Mouse (Mus musculus): ENCODE results near the gene Slc9a7. TPM values are rescaled to one million over a fixed set of nuclear protein-coding genes. Genes with fewer than 3 reads are reported as not detected.

Gene Slc9a7
- polyA plus RNA-seq, 1 experiment from 2014 or later: 3.4 TPM

DNA sequence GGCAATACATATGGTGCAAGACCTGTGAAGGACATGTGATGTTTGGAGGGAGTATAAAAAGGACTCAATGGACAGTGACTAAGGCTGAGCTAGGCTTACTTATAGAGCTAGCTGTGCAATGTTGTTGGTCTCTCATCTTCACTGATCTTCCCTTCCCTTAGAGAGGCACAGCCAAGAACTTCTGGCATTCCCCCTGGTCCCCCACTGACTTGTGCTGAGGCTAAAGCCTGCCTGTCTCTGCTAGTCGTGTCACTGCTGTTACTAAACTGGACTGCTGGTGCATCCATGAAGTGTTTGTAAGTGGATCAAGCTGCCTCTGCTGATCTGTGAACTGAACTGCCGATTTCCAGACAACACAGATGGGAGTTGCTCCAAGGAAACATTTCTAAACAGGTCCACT lies 166.1 kb downstream of the Slc9a7 start:
- Histone ChIP-seq H3K9me3 (ENCODE audit: control insufficient read depth, low read length) (no peaks in the 10 kb centered on the region), H3K4me2 (ENCODE audit: low read depth) (no peak overlapping the region), H3K9ac (ENCODE audit: low read length) (no peak overlapping the region), H3K4me1 (ENCODE audit: control insufficient read depth, insufficient read depth, low read length) (no peaks in the 10 kb centered on the region), H3K27ac (ENCODE audit: low read depth, low read length) (no peak overlapping the region), H3K4me3 (ENCODE audit: low read depth, low read length) (no peak overlapping the region), H3K36me3 (ENCODE audit: control insufficient read depth, insufficient read depth, low read length) (no peaks in the 10 kb centered on the region), H3K27me3 (ENCODE audit: control insufficient read depth, insufficient read depth, low read length) (no peaks in the 10 kb centered on the region)
- WGBS: 64% methylated on average over 2 of the region's 2 CpGs
- DNase-seq (ENCODE audit: low spot score) (no peak), ATAC-seq (ENCODE audit: insufficient read depth, low FRiP score, low TSS enrichment) (no peak)

DNA sequence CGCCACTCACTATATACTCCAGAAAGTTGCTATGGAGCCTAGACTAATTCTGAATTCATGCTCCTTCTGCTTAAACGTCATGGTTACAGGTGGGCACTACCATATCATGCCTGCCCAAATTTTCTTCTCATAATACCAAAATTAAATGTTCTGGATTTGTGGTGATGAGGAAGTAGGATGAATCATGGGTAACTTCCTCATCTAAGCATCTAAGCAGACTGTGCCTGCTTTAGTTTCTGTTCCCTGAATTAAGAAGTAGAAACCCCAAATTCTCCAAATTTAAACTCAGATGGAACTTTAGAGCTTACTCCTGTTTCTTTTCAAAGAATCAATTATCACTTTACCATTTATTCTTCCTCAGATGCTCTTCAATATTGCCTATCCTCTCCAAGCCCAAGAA lies 173.9 kb downstream of the Slc9a7 start:
- H3K9ac ChIP-seq (ENCODE audit: low read length): no peak overlapping the region
- H3K27ac ChIP-seq (ENCODE audit: low read depth, low read length): no peak overlapping the region
- DNase-seq (ENCODE audit: low spot score): no peak
- WGBS: 70% methylated on average over 2 of the region's 2 CpGs
- H3K36me3 ChIP-seq (ENCODE audit: control insufficient read depth, insufficient read depth, low read length): no peaks in the 10 kb centered on the region
- ATAC-seq (ENCODE audit: insufficient read depth, low FRiP score, low TSS enrichment): no peak
- no peak overlapping the region for H3K4me3 ChIP-seq (ENCODE audit: low read depth, low read length)
- no peaks in the 10 kb centered on the region for H3K9me3 ChIP-seq (ENCODE audit: control insufficient read depth, low read length)
- H3K27me3 ChIP-seq (ENCODE audit: control insufficient read depth, insufficient read depth, low read length): no peaks in the 10 kb centered on the region
- no peak overlapping the region for H3K4me2 ChIP-seq (ENCODE audit: low read depth)
- H3K4me1 ChIP-seq (ENCODE audit: control insufficient read depth, insufficient read depth, low read length): no peaks in the 10 kb centered on the region

DNA sequence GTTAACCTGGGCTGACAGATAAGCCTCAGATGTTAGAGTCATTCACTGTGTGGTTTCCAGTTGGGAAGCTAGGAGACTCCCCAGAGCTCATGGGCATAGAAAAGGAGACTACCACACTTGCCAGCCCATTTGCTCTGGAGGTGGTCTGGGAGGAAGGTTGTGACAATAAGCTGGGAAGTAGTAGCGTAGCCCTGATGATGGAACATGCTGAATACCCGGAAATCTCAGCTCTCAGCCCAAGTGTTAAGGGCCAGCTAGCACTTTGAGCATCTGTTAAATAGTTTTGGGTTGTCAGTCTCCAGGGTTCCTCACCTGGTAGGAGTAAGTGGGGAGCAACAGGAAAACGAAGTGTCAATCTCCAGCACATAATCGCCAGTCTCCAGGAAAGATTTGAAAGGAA lies 221.4 kb downstream of the Slc9a7 start:
- Histone ChIP-seq H3K4me2 (ENCODE audit: low read depth) (no peak overlapping the region), H3K4me3 (ENCODE audit: low read depth, low read length) (no peak overlapping the region), H3K27me3 (ENCODE audit: control insufficient read depth, insufficient read depth, low read length) (no peaks in the 10 kb centered on the region), H3K36me3 (ENCODE audit: control insufficient read depth, insufficient read depth, low read length) (no peaks in the 10 kb centered on the region), H3K4me1 (ENCODE audit: control insufficient read depth, insufficient read depth, low read length) (no peaks in the 10 kb centered on the region), H3K27ac (ENCODE audit: low read depth, low read length) (no peak overlapping the region), H3K9me3 (ENCODE audit: control insufficient read depth, low read length) (no peaks in the 10 kb centered on the region), H3K9ac (ENCODE audit: low read length) (no peak overlapping the region)
- DNase-seq (ENCODE audit: low spot score): no peak
- 28% methylated on average over 4 of the region's 4 CpGs for WGBS
- no peak for ATAC-seq (ENCODE audit: insufficient read depth, low FRiP score, low TSS enrichment)

DNA sequence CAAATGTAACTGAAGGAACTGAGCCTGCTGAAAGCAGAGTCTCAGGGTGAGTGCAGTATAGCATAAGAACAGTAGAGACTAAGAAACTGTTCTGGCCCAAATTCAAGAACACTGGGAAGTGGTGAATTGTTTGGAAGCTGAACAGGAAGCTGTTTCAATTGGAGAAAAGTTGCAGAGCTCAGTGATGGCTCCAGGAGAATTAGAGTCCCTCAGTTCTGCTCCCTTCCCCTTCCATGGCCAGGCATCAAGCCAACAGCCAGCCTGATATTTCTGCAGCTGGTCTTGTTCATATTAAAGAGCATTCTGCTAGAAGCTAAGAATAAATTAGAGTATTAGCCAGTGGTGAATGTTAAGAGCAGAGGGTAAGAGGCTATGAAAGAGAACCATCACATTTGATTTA lies 225.0 kb downstream of the Slc9a7 start:
- H3K4me3 ChIP-seq (ENCODE audit: low read depth, low read length): no peak overlapping the region
- DNase-seq (ENCODE audit: low spot score): no peak
- no peaks in the 10 kb centered on the region for H3K27me3 ChIP-seq (ENCODE audit: control insufficient read depth, insufficient read depth, low read length)
- no peaks in the 10 kb centered on the region for H3K9me3 ChIP-seq (ENCODE audit: control insufficient read depth, low read length)
- no peak for ATAC-seq (ENCODE audit: insufficient read depth, low FRiP score, low TSS enrichment)
- H3K27ac ChIP-seq (ENCODE audit: low read depth, low read length): no peak overlapping the region
- no peaks in the 10 kb centered on the region for H3K36me3 ChIP-seq (ENCODE audit: control insufficient read depth, insufficient read depth, low read length)
- H3K9ac ChIP-seq (ENCODE audit: low read length): no peak overlapping the region
- no peak overlapping the region for H3K4me2 ChIP-seq (ENCODE audit: low read depth)
- H3K4me1 ChIP-seq (ENCODE audit: control insufficient read depth, insufficient read depth, low read length): no peaks in the 10 kb centered on the region

DNA sequence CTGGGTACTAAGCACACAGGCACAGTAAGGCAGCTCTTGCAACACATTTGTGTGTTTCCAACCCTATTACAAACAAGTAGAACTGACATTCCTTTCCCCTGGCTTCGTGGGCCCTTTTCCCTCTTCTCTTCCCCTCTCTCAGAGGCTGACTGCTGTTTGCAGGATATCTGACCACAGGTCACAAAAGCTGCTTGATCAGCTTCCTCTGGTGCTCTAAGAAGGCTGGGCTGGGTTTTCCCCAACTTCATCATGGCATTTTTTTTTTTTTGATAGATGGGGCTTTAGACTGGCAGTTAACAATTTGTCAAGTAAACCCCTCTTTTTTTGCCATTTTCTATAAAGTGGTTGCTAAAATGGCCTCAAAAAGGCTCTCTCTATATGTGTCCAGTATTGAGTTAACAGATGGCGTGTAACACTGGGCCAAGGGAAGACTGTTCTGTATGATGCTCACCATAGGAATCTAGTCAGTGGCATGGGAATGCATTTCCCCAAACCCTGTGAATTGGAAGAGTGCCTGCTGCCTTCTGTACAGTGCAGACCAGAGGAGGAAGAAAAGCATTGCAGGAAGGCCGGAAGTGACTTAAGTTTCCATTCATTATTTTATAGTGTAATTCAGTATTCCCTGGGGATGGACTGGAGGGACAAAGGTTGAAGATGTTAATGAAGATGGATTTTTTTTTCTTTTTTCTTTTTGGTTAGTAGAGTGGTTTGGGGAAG lies 229.7 kb downstream of the Slc9a7 start:
- Histone ChIP-seq H3K9me3 (ENCODE audit: control insufficient read depth, low read length) (no peaks in the 10 kb centered on the region), H3K9ac (ENCODE audit: low read length) (no peak overlapping the region), H3K36me3 (ENCODE audit: control insufficient read depth, insufficient read depth, low read length) (no peaks in the 10 kb centered on the region), H3K4me1 (ENCODE audit: control insufficient read depth, insufficient read depth, low read length) (no peaks in the 10 kb centered on the region), H3K27ac (ENCODE audit: low read depth, low read length) (no peak overlapping the region), H3K4me3 (ENCODE audit: low read depth, low read length) (no peak overlapping the region), H3K4me2 (ENCODE audit: low read depth) (no peak overlapping the region), H3K27me3 (ENCODE audit: control insufficient read depth, insufficient read depth, low read length) (no peaks in the 10 kb centered on the region)
- ATAC-seq (ENCODE audit: insufficient read depth, low FRiP score, low TSS enrichment) (no peak), DNase-seq (ENCODE audit: low spot score) (no peak)
- WGBS: 51% methylated on average over 3 of the region's 3 CpGs

DNA sequence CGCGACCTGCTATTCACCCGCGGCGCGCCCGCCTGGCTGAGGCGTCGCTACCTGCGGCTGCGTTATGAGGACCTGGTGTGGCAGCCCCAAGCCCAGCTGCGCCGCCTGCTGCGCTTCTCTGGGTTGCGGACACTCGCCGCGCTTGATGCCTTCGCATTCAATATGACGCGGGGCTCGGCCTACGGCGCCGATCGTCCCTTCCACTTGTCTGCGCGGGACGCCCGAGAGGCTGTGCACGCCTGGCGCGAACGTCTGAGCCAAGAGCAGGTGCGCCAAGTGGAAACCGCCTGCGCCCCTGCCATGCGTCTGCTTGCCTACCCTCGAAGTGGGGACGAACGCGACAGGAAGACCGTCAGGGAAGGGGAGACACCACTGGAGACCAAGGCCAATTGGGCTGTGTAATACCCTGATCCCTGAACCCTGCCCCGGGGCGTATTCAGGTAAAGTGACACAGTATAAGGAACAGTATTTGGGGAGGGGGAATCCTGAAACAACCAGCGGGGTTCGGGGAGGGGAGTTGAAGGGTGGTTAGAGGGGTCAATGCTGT lies 230.8 kb downstream of the Slc9a7 start:
- peak overlapping the region; percentile 60 for H3K4me2 ChIP-seq (ENCODE audit: low read depth)
- no peaks in the 10 kb centered on the region for H3K9me3 ChIP-seq (ENCODE audit: control insufficient read depth, low read length)
- no peak overlapping the region for H3K9ac ChIP-seq (ENCODE audit: low read length)
- ATAC-seq (ENCODE audit: insufficient read depth, low FRiP score, low TSS enrichment) (0 out of 2 replicates have a peak, but pooled peaks have one; percentile 7), DNase-seq (ENCODE audit: low spot score) (peak; percentile 27)
- WGBS: 17% methylated on average over 47 of the region's 47 CpGs
- H3K4me3 ChIP-seq (ENCODE audit: low read depth, low read length): peak overlapping the region; percentile 39
- H3K27me3 ChIP-seq (ENCODE audit: control insufficient read depth, insufficient read depth, low read length): no peaks in the 10 kb centered on the region
- no peaks in the 10 kb centered on the region for H3K4me1 ChIP-seq (ENCODE audit: control insufficient read depth, insufficient read depth, low read length)
- H3K36me3 ChIP-seq (ENCODE audit: control insufficient read depth, insufficient read depth, low read length): no peaks in the 10 kb centered on the region
- no peak overlapping the region for H3K27ac ChIP-seq (ENCODE audit: low read depth, low read length)

DNA sequence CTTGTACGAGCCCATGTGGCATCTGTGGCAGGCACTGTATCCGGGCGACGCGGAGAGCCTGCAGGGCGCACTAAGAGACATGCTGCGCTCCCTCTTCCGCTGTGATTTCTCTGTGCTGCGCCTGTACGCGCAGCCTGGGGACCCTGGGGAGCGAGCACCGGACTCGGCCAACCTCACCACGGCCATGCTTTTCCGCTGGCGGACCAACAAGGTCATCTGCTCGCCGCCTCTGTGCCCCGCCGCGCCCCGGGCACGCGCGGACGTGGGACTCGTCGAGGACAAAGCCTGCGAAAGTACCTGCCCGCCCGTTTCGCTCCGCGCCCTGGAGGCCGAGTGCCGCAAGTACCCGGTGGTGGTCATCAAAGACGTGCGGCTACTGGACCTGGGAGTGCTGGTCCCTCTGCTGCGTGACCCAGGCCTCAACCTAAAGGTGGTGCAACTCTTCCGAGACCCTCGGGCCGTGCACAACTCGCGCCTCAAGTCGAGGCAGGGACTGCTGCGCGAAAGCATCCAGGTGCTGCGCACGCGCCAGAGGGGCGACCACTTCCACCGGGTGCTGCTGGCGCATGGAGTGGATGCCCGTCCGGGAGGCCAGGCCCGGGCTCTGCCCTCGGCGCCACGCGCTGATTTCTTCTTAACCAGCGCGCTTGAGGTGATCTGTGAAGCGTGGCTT lies 231.4 kb downstream of the Slc9a7 start:
- DNase-seq (ENCODE audit: low spot score): peak; percentile 23
- Histone ChIP-seq H3K4me3 (ENCODE audit: low read depth, low read length) (peak overlapping the region; percentile 39), H3K27ac (ENCODE audit: low read depth, low read length) (no peak overlapping the region), H3K36me3 (ENCODE audit: control insufficient read depth, insufficient read depth, low read length) (no peaks in the 10 kb centered on the region), H3K4me1 (ENCODE audit: control insufficient read depth, insufficient read depth, low read length) (no peaks in the 10 kb centered on the region), H3K9me3 (ENCODE audit: control insufficient read depth, low read length) (no peaks in the 10 kb centered on the region), H3K27me3 (ENCODE audit: control insufficient read depth, insufficient read depth, low read length) (no peaks in the 10 kb centered on the region), H3K4me2 (ENCODE audit: low read depth) (peak overlapping the region; percentile 60), H3K9ac (ENCODE audit: low read length) (no peak overlapping the region)
- 19% methylated on average over 61 of the region's 65 CpGs for WGBS
- ATAC-seq (ENCODE audit: insufficient read depth, low FRiP score, low TSS enrichment): peak; percentile 63

DNA sequence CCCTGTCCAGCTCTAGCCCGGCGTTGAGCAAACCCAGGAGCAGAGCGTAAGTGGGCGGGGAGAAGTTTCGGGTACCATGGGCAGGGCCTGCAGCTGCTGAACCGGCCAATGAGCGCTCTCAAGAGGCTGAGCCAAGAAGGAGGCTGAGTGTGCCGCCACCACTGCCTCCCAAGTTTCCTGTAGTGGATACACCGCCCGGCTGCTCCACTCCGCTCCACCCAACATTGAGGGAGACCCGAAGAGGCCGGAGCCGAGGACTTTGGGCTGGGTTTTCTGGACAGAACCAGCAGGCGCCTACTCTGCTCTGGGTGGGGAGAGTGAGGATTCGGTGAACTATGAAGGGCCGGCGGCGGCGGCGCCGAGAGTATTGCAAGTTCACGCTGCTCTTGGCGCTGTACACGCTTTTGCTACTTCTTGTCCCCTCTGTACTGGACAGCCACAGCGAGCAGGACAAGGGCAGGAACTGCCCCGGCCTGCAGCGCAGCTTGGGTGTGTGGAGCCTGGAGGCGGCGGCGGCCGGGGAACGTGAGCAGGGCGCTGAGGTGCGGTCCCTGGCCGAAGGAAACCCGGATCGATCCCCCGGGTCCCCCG lies 232.1 kb downstream of the Slc9a7 start, which contains the start of gene Chst7:
Gene Chst7, plus strand, starts transcription at position 180 of the 591 bp plus-strand sequence.
- no peaks in the 10 kb centered on the region for H3K4me1 ChIP-seq (ENCODE audit: control insufficient read depth, insufficient read depth, low read length)
- H3K27ac ChIP-seq (ENCODE audit: low read depth, low read length): no peak within 1 kb of the TSS
- no peak within 1 kb of the TSS for H3K9ac ChIP-seq (ENCODE audit: low read length)
- H3K9me3 ChIP-seq (ENCODE audit: control insufficient read depth, low read length): no peaks in the 10 kb centered on the region
- no peaks in the 10 kb centered on the region for H3K27me3 ChIP-seq (ENCODE audit: control insufficient read depth, insufficient read depth, low read length)
- H3K36me3 ChIP-seq (ENCODE audit: control insufficient read depth, insufficient read depth, low read length): no peaks in the 10 kb centered on the region
- DNase-seq (ENCODE audit: low spot score) (peak; percentile 65), ATAC-seq (ENCODE audit: insufficient read depth, low FRiP score, low TSS enrichment) (peak; percentile 87)
- peak within 1 kb of the TSS; percentile 39 for H3K4me3 ChIP-seq (ENCODE audit: low read depth, low read length)
- WGBS: 15% methylated on average over 37 of the region's 40 CpGs
- H3K4me2 ChIP-seq (ENCODE audit: low read depth): peak within 1 kb of the TSS; percentile 60

Measured in neural tube, embryonic 11.5 days (tissue).